Mouse (Mus musculus) heart, adult 10 weeks (tissue): ENCODE data around the gene Plxna1. TPM values are rescaled to one million over a fixed set of nuclear protein-coding genes. Genes with fewer than 3 reads are reported as not detected.

Source experiments
- polyA plus RNA-seq: library from polyadenylated mRNA; stranded (reverse); fragments of 350-450 nt; fragmentation: Illumina TruSeq; extraction: RNeasy Lipid Tissue Mini Kit (QIAGEN cat#74804); gene quantifications from one replicate; pipeline ENCODE4 v1.2.3, GENCODE M21; 2014; ENCODE audit warnings: low read depth, low replicate concordance

The Plxna1 gene
- polyA plus RNA-seq, result 17.8 TPM

DNA sequence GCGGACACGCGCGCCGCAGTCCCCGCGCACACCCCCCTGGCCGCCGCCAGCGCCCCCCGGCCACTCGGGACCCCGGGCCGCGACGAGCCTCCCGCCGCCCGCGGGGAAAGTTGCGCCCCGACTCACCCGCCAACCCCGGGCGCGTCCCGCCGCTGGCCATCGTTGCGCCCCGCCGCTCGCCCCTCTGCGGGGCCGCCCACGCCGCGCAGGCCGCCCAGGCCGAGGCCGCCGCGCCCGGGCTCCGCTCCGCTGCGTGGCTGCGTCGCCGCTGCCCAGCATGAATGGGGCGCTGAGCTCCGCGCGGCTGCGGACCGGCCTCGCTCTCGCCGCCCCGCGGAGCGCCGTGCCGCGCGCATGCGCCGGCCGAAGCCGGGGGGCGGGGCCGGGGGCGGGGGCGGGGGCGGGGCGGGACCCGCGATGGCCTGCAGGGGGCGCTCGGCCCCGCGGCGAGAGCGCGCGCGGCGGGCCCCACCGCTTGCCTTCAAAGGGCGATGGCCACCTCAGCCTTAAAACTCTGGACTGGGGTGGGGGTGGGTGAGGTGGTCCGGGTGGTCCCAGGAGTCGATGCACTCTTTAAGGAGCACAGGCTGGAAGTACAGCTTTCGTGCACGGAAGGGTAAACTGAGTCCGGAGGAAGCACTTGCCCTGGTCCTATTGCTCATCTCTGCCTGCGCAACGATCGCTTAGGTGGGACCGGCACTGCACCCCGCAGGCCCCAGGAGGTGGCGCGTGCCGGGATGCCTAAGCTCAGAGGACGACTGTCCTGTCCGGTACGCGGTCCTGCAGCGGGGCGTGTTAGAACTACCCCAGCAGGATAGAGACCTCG, at the start of gene Plxna1:
TSS of gene Plxna1 (minus strand) at position 340 of the 826 bp plus-strand sequence.

Other genes with a start within 250 kb of the Plxna1 start
- gene Chchd6, start 233.0 kb upstream of the Plxna1 start, polyA plus RNA-seq, result 15.1 TPM